Mouse (Mus musculus) layer of hippocampus, postnatal 14 days (tissue): ENCODE data around the gene Gm13697. TPM values are rescaled to one million over a fixed set of nuclear protein-coding genes. Genes with fewer than 3 reads are reported as not detected.
"Not testable (repeated sequence)": the region's sequence is repeated elsewhere in the genome, so short reads cannot be mapped to it uniquely, and the experiment has no call there.

ENCODE experiments used
- DNase-seq, 2 experiments: peaks; one replicate each; pipeline ENCODE4 v3.0.0; 2021 to 2022; ENCODE audit warnings: low spot score in 2 of 2, mixed read lengths in 1 of 2
- long read RNA-seq, 2 experiments: library from polyadenylated mRNA; stranded (forward); transcript quantifications; one replicate each; pipeline ENCODE4 v2.0.0; 2021
- total RNA-seq, 2 experiments: library from RNA; stranded (reverse); gene quantifications; 2 replicates each; pipeline ENCODE4 v1.2.3; 2021

The Gm13697 gene
- total RNA-seq: 1 to 10 TPM; 1.2 to 1.6 TPM
- long read RNA-seq, experiment 1: 0 reads
- long read RNA-seq, experiment 2: 0 reads

DNA sequence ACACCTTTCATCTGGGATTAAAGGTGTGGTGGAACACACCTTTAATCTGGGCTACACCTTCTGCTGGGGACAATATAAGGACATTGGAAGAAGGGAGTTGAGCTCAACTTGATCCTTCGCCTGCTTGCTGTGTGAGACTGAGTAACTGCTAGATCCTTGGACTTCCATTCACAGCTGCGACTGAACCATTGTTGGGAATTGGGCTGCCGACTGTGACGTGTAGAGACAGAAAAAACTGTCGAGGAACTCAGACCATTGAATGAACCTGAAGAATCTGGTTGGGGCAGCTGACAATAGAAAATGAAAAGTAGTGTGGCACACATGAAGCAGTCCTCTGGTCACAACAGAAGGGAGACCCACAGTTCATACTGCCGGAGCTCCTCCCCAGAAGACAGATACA is at the start of gene Gm13697:
Gm13697 (plus strand) TSS at position 301 of the 400 bp plus-strand sequence.
- DNase-seq: not testable (repeated sequence)

- peak; percentile 86 to 88 for DNase-seq
Measured at GRCm38 (mm10) chr2:83940931-83941361, 43.6 kb upstream of the Gm13697 start, which contains the start of gene Zswim2. Gene Zswim2 (minus strand): TSS chr2:83941228.

DNA sequence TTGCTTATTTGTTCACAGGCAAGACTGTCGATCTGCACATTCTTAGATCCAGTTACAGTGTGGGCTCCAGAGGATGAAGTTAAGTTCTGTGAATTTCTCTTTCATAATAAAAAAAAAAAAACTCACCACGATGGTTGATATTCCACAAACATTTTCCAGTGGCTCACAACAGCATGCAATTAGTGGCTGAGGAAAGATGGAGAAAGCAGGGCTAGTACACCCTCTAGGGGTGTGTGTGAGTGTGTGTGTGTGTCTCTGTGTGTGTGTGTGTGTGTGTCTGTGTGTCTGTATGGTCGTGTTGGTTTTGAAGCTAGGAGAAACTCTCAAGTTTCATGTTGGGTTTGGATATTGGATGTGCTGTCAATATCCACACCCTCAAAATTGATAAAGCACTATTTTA is 43.2 kb upstream of the Gm13697 start:
- no peak for DNase-seq

DNA sequence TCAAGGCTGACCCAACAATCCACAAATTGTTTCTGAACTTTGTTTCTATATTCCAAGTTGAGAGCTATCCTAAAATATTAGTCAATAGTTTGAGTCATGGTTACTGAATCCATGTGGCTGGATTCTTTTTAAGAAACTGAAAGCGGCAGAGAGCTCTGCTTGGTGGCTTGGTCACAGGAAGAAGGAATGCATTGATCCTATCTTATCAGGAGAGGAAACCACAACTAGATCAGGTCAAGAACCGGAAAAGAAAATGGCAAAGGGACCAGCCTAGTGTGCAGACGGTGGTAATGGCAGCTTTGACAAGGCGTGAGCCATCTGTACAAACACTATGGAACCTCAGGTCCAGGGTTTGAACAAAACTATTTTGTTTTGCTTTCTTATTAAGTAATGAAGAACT is 42.8 kb upstream of the Gm13697 start:
- DNase-seq: no peak

DNA sequence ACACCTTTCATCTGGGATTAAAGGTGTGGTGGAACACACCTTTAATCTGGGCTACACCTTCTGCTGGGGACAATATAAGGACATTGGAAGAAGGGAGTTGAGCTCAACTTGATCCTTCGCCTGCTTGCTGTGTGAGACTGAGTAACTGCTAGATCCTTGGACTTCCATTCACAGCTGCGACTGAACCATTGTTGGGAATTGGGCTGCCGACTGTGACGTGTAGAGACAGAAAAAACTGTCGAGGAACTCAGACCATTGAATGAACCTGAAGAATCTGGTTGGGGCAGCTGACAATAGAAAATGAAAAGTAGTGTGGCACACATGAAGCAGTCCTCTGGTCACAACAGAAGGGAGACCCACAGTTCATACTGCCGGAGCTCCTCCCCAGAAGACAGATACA is 29.1 kb upstream of the Gm13697 start, which contains the start of gene Gm13698:
Gm13698 (plus strand) TSS at position 301 of the 400 bp plus-strand sequence.
- not testable (repeated sequence) for DNase-seq

DNA sequence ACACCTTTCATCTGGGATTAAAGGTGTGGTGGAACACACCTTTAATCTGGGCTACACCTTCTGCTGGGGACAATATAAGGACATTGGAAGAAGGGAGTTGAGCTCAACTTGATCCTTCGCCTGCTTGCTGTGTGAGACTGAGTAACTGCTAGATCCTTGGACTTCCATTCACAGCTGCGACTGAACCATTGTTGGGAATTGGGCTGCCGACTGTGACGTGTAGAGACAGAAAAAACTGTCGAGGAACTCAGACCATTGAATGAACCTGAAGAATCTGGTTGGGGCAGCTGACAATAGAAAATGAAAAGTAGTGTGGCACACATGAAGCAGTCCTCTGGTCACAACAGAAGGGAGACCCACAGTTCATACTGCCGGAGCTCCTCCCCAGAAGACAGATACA is 23.3 kb upstream of the Gm13697 start, which contains the start of gene Gm13693:
Gm13693 (plus strand) TSS at position 301 of the 400 bp plus-strand sequence.
- not testable (repeated sequence) for DNase-seq

GRCm38 (mm10) chr2:83967013-83967412 is 17.5 kb upstream of the Gm13697 start, which contains the start of gene Gm13695:
Gene Gm13695 (plus strand): TSS chr2:83967313.
- DNase-seq: not testable (repeated sequence)

GRCm38 (mm10) chr2:83972823-83973222 is 11.7 kb upstream of the Gm13697 start, which contains the start of gene Gm13696:
Gene Gm13696 (plus strand): TSS chr2:83973123.
- DNase-seq: not testable (repeated sequence)

DNA sequence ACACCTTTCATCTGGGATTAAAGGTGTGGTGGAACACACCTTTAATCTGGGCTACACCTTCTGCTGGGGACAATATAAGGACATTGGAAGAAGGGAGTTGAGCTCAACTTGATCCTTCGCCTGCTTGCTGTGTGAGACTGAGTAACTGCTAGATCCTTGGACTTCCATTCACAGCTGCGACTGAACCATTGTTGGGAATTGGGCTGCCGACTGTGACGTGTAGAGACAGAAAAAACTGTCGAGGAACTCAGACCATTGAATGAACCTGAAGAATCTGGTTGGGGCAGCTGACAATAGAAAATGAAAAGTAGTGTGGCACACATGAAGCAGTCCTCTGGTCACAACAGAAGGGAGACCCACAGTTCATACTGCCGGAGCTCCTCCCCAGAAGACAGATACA is 5.9 kb upstream of the Gm13697 start, which contains the start of gene Gm13694:
Gm13694 (plus strand) TSS at position 301 of the 400 bp plus-strand sequence.
- not testable (repeated sequence) for DNase-seq

DNA sequence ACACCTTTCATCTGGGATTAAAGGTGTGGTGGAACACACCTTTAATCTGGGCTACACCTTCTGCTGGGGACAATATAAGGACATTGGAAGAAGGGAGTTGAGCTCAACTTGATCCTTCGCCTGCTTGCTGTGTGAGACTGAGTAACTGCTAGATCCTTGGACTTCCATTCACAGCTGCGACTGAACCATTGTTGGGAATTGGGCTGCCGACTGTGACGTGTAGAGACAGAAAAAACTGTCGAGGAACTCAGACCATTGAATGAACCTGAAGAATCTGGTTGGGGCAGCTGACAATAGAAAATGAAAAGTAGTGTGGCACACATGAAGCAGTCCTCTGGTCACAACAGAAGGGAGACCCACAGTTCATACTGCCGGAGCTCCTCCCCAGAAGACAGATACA is 5.7 kb downstream of the Gm13697 start, which contains the start of gene Gm13691:
Gm13691 (plus strand) TSS at position 301 of the 400 bp plus-strand sequence.
- not testable (repeated sequence) for DNase-seq

DNA sequence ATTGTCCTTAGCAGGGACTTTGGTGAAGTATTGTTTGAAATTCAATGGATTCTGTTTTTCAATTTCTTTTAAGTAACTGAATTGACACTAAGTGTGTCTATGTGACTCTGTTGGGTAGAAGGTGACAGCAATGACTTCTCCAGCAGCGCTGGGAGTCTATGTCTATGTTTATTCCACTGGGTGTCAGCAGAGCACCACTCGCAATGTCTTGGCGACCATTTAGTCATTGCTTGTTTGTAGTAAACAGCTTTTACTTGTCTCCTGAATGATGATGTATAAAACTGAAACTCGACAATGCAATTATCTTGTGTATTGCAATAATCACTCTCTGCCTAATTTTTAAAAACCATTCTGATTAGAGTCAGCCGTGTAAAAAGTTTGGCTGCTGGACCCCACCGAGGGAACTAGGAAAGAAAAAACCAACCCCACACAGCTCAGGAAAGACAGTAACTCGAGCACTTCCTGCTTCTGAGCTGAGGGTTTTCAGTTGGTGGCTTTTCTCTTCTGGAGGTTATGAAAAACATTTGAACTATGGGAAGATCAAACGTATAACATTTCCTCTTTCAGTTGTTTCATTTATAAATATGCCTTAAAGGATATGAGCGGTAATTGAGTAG is 9.2 kb downstream of the Gm13697 start:
- DNase-seq: not testable (repeated sequence)

DNA sequence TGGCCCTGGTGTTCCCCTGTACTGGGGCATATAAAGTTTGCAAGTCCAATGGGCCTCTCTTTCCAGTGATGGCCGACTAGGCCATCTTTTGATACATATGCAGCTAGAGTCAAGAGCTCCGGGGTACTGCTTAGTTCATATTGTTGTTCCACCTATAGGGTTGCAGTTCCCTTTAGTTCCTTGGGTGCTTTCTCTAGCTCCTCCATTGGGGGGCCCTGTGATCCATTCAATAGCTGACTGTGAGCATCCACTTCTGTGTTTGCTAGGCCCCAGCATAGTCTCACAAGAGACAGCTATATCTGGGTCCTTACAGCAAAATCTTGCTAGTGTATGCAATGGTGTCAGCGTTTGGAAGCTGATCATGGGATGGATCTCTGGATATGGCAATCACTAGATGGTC is 10.0 kb downstream of the Gm13697 start:
- DNase-seq: not testable (repeated sequence)

DNA sequence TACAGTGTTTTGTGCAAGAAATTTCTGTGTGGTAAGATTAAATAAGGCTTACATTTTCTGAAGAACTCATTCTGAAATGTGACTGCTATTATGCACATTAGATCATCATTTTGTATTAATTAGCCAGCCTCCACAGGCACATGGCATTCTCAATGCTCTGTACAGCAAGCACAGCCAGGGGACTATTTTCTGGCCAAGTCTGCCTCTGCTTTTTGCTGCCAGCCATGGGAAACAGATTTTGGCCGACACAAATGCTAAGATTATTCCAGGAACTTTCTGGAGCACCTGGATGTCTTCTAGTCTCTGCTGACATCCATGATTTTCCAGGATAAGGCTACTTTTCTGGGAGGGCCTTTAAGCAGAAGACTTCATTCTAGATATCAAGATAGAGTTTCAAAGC is 24.4 kb downstream of the Gm13697 start:
- peak; percentile 40 to 70 for DNase-seq

- DNase-seq: no peak
Measured at GRCm38 (mm10) chr2:84009818-84010217, 25.3 kb downstream of the Gm13697 start.

- no peak for DNase-seq
Measured at GRCm38 (mm10) chr2:84014572-84014971, 30.0 kb downstream of the Gm13697 start.

- DNase-seq: not testable (repeated sequence)
Measured at GRCm38 (mm10) chr2:84016291-84016690, 31.7 kb downstream of the Gm13697 start.

- DNase-seq: no peak
Measured at GRCm38 (mm10) chr2:84018330-84018729, 33.8 kb downstream of the Gm13697 start.

GRCm38 (mm10) chr2:84019519-84020305 is 35.2 kb downstream of the Gm13697 start:
- DNase-seq: no peak

- DNase-seq: no peak
Measured at GRCm38 (mm10) chr2:84021930-84022329, 37.4 kb downstream of the Gm13697 start.

DNA sequence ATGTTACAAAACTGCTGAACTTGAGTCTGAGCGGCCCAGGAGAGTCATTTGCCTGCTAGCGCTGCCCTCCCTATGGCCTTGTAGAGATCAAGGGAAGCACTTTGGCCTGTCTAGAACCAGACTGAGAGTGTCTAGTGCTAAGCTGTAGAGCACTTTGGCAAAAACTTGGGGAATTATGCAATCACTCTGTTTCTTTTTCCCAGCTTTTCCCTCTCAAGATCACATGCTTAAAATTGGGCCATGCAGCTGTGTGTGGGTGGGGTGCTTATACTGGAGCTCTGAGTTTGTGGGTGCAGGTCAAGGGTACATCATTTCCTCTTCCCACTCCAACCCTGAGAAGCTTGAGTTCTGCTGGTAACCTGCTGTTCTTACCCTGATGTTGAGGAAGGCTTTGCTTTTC is 38.4 kb downstream of the Gm13697 start:
- no peak for DNase-seq

DNA sequence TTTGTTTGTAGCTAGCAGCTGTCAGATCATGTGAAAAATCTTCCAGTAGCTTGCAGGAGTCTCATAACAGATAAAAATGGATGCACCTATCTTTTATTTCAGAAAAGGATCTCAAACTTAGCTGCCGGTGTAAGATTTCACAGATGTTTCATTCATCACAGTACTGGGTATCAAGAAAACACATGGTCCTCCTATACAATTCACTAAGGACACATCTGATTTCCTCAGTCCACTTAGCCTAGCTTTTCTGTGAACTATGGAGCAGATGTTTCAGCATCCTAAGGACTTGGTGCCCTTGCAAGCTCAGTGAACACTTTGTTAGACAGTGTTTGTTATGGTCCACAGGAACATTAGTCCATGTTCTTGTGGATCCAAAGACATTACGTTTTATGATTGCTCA is 38.8 kb downstream of the Gm13697 start:
- DNase-seq: no peak

DNA sequence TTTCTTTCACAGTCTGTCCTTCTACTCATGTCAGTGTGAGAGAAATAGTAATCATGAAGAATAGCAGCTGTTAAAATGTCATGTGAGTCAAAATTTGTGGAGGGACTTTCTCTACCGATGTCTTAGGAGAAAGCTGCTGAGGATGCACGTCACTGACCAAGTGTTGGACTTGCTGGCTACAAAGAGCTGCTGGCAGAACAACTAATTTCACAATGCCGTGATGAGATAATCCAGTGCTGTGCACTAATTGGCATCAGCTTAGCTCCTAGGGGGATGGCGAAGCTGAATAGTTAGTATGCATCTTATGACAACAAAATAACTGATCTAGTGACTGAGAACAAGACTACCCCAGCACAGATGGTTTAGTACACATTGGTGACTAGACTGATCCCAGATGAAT is 40.7 kb downstream of the Gm13697 start:
- DNase-seq: peak in 1 of 2 experiments; percentile 4
